Mouse (Mus musculus) ES-E14 (cell line): ENCODE data around the gene Flnb.

Experiments used
- CHD2 ChIP-seq: IDR thresholded peaks from 2 replicates; pipeline ENCODE4 v1.6.1; 2014; ENCODE audit warnings: mild to moderate bottlenecking, low read depth, low read length, inconsistent platforms
- HCFC1 ChIP-seq: IDR thresholded peaks from 2 replicates; pipeline ENCODE4 v1.6.1; 2012; ENCODE audit warnings: low read length, inconsistent platforms, borderline replicate concordance; ENCODE audit not compliant: insufficient read depth
- MAFK ChIP-seq: IDR thresholded peaks from 2 replicates; pipeline ENCODE4 v1.6.1; 2014; ENCODE audit warnings: mild to moderate bottlenecking, low read depth, low read length, inconsistent platforms; ENCODE audit not compliant: insufficient read depth
- ZC3H11A ChIP-seq: IDR thresholded peaks from 2 replicates; pipeline ENCODE4 v1.6.1; 2012; ENCODE audit warnings: low read depth, mild to moderate bottlenecking, inconsistent platforms, low read length, borderline replicate concordance

DNA sequence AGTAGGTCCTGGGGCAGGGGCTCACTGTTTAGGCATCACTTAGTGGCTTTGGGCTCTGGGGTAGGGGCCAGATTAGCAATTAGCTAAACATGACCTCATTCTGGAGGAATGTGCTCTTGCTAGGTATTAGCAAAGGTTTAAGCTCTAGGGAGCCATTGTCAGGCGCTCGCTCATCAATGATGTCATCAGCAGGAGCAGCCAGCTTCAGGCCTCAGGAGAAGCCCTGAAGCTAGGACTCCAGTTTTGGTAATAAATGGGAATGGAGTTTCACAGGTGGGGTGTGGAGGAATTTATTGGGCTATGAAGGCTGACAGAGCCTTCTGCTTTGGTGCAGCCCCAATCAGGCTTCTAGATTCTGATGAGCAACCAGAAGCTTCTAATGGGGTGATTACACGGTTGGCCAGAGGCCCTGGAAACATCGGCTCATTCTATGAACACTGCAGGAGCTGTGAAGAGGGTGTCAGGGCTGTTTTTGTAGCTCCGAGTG is 30.0 kb downstream of the Flnb start:
- TF ChIP-seq CHD2 (no peak), ZC3H11A (no peak), HCFC1 (no peak), MAFK (no peak)
